Mouse (Mus musculus) brain, embryonic 14.5 days (tissue): ENCODE results near the gene Eif2b3.

Experiments used
- CTCF ChIP-seq: fragments of 200-500 bp; IDR thresholded peaks from 2 replicates; pipeline ENCODE4 v1.5.1; 2012; ENCODE audit warnings: inconsistent platforms, mild to moderate bottlenecking, moderate library complexity, borderline replicate concordance; ENCODE audit not compliant: insufficient read depth, insufficient read length; ENCODE audit errors: extremely low read depth
- POLR2A ChIP-seq: fragments of 200-500 bp; IDR thresholded peaks from 2 replicates; pipeline ENCODE4 v1.6.1; 2012; ENCODE audit warnings: mild to moderate bottlenecking, inconsistent platforms, borderline replicate concordance; ENCODE audit not compliant: poor library complexity, insufficient read depth, insufficient read length, severe bottlenecking; ENCODE audit errors: extremely low read depth

DNA sequence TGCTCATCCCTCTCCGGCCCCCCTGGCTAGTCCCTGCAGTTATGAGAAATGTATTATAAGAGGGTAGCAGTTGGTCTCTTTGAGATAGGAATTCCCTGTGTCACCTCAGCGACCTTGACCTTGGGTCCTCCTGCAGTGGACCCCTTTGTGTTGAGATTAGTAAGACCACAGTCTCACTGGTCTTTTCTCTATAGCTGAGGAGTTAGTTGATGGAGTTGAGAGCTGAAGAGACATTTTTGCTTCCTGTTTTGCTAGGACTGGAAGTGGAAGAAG, 79.5 kb downstream of the Eif2b3 start:
- TF ChIP-seq CTCF = no peak
- no peak for TF ChIP-seq POLR2A
